Mouse (Mus musculus) stomach, embryonic 16.5 days (tissue): ENCODE data around the gene C1ra. TPM values are rescaled to one million over a fixed set of nuclear protein-coding genes. Genes with fewer than 3 reads are reported as not detected.
"Not testable (repeated sequence)": the region's sequence is repeated elsewhere in the genome, so short reads cannot be mapped to it uniquely, and the experiment has no call there.

Experiments used
- ATAC-seq: fragments of 200-750 bp; cut with Nextera tagmentation; 2 replicates; pipeline ENCODE4 v1.8.0; 2017; ENCODE audit warnings: moderate number of reproducible peaks, moderate TSS enrichment; ENCODE audit not compliant: insufficient read depth, low FRiP score
- H3K27ac ChIP-seq: fragments of 300-500 bp; sonication (generic); 2 replicates; pipeline ENCODE4 v1.5.1; 2014; ENCODE audit warnings: low read length
- H3K27me3 ChIP-seq: fragments of 300-500 bp; sonication (generic); 2 replicates; pipeline ENCODE4 v1.6.1; 2014; ENCODE audit warnings: low read length, control low read depth, mixed read lengths; ENCODE audit not compliant: control insufficient read depth, insufficient read depth
- H3K36me3 ChIP-seq: fragments of 300-500 bp; sonication (generic); 2 replicates; pipeline ENCODE4 v1.6.1; 2014; ENCODE audit warnings: low read length; ENCODE audit not compliant: control insufficient read depth, insufficient read depth
- H3K4me1 ChIP-seq: fragments of 300-500 bp; sonication (generic); 2 replicates; pipeline ENCODE4 v1.6.1; 2014; ENCODE audit warnings: low read length, control low read depth, mixed read lengths; ENCODE audit not compliant: control insufficient read depth, insufficient read depth
- H3K4me2 ChIP-seq: fragments of 300-500 bp; sonication (generic); 2 replicates; pipeline ENCODE4 v1.6.1; 2014; ENCODE audit warnings: low read depth, low read length, mixed read lengths
- H3K4me3 ChIP-seq: fragments of 300-500 bp; sonication (generic); replicated peaks from 2 replicates; pipeline ENCODE4 v1.5.1; 2014; ENCODE audit warnings: mild to moderate bottlenecking, low read length
- H3K9ac ChIP-seq: fragments of 300-500 bp; sonication (generic); 2 replicates; pipeline ENCODE4 v1.6.1; 2014; ENCODE audit warnings: low read length
- H3K9me3 ChIP-seq: fragments of 300-500 bp; sonication (generic); replicated peaks from 2 replicates; pipeline ENCODE4 v1.6.1; 2016; ENCODE audit warnings: low read length, control low read depth; ENCODE audit not compliant: control insufficient read depth
- WGBS: fragments of 180-500 bp; shearing (Covaris S2); extraction: QIAGEN DNeasy Blood & Tissue Kit; methylation state at CpG from one replicate; pipeline ENCODE4 v1.1.7; 2014; 5-methylcytosine and 5-hydroxymethylcytosine counted together
- polyA plus RNA-seq: library from polyadenylated mRNA; unstranded; fragments of >200 nt; fragmentation: Nextera tagmentation; extraction: Ambion mirVana; gene quantifications from 2 replicates; pipeline ENCODE4 v1.2.1, GENCODE M21; 2015

Gene C1ra
- 9.4 TPM in 2 replicates for polyA plus RNA-seq

GRCm38 (mm10) chr6:124512355-124512836 lies at the start of gene C1ra:
Gene C1ra (plus strand): TSS chr6:124512405.
- Histone ChIP-seq H3K36me3 (no peaks in the 10 kb centered on the region), H3K4me2 (peak within 1 kb of the TSS; percentile 62), H3K27ac (no peak within 1 kb of the TSS), H3K9ac (peak within 1 kb of the TSS; percentile 66), H3K9me3 (no peaks in the 10 kb centered on the region), H3K27me3 (no peaks in the 10 kb centered on the region), H3K4me1 (no peaks in the 10 kb centered on the region), H3K4me3 (peak within 1 kb of the TSS; percentile 38)
- ATAC-seq = no peak
- WGBS = 6% methylated on average over 6 of the region's 6 CpGs

GRCm38 (mm10) chr6:124463881-124464291 lies 48.3 kb upstream of the C1ra start:
- H3K4me2 ChIP-seq = peak overlapping the region; percentile 84
- WGBS = 29% methylated on average over 8 of the region's 8 CpGs

DNA sequence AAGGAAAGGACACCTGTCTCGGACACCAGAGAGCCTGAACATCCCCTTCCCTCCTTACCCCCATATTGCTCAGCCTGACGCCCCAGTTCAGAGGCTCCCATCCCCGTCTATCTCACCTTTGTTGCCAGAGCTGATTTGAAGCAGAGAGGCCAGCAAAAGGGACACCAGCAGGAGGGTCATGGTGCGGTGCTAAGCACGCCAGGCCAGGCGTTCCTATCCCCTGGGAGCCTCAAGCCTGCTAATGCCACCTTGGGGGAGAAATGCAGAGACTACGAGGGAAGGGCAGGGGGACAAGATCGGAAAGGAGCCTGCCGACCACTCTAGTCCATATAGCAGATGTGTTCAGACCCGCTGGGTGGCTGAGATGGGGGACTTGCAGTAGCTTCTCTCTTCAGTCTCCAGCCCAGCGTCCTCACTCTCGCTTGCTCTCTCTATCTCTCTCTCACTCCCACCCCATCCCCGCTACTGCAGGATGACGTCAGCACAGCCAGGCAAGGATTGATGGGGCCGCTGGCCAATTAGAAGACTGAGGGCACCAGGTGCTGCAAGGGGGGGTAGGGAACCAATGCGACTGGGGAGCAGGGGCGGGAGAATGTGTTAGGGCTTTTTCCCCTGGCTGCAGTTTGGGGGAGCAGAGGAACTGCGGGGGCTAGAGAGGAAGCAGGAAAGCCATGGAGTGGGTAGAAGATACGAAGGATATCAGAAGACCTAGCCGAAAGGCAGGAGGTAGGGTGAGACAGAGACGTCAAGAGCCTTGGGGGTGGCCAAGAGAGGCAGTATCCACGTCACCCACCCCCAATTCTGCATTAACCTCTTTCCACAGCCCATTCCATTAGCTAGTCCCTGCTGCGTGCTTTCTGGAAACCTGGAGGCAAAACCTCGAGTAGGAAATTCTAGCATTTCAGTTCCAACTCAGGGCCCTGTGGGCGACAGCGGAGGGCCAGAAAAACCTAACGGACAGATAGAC lies 47.6 kb upstream of the C1ra start, which contains the start of gene Clstn3:
Gene Clstn3, minus strand, starts transcription at position 490 of the 967 bp plus-strand sequence.
- Histone ChIP-seq H3K9ac (peak within 1 kb of the TSS; percentile 66), H3K27ac (no peak within 1 kb of the TSS), H3K4me3 (peak within 1 kb of the TSS; percentile 51), H3K36me3 (no peaks in the 10 kb centered on the region), H3K4me2 (peak within 1 kb of the TSS; percentile 84), H3K4me1 (peaks cover 6% of the 10 kb centered on the region; the same call in 1 of the 2 replicates), H3K27me3 (no peaks in the 10 kb centered on the region), H3K9me3 (no peaks in the 10 kb centered on the region)
- 6% methylated on average over 27 of the region's 27 CpGs for WGBS
- peak; percentile 92 for ATAC-seq

More at GRCm38 (mm10) chr6:124463881-124464291, 48.3 kb upstream of the C1ra start:
- Histone ChIP-seq H3K4me1 (peaks cover 6% of the 10 kb centered on the region; the same call in 1 of the 2 replicates), H3K4me3 (peak overlapping the region; percentile 51), H3K27me3 (no peaks in the 10 kb centered on the region), H3K9ac (no peak overlapping the region), H3K27ac (no peak overlapping the region), H3K36me3 (no peaks in the 10 kb centered on the region), H3K9me3 (no peaks in the 10 kb centered on the region)
- peak; percentile 19; the same call in 1 of the 2 replicates for ATAC-seq

DNA sequence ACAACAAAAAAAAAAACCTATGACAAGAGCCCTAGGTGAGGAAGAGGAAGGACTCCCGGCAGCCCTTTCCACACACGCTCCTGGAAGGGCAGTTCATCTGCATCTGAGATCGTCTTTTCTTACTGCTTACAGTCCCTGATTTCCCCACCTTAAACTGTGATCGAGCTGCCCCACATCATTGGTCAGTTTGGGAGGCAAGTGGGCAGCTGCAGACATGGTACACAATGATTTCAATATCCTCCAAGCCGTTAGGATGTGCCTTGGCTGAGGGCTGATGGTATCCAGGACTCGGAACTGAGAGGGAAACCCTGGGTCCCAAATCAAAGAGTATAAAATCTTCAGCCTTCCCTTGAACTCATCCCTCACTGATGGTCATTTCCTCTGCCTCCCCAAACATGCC lies 46.9 kb upstream of the C1ra start:
- no peaks in the 10 kb centered on the region for H3K36me3 ChIP-seq
- peak overlapping the region; percentile 66; the same call in 1 of the 2 replicates for H3K9ac ChIP-seq
- peaks cover 6% of the 10 kb centered on the region; the same call in 1 of the 2 replicates for H3K4me1 ChIP-seq
- H3K27ac ChIP-seq = no peak overlapping the region
- H3K27me3 ChIP-seq = no peaks in the 10 kb centered on the region
- H3K9me3 ChIP-seq = no peaks in the 10 kb centered on the region
- 46% methylated on average over 6 of the region's 6 CpGs for whole genome bisulfite sequencing
- ATAC-seq = no peak
- peak overlapping the region; percentile 51 for H3K4me3 ChIP-seq
- peak overlapping the region; percentile 84 for H3K4me2 ChIP-seq

DNA sequence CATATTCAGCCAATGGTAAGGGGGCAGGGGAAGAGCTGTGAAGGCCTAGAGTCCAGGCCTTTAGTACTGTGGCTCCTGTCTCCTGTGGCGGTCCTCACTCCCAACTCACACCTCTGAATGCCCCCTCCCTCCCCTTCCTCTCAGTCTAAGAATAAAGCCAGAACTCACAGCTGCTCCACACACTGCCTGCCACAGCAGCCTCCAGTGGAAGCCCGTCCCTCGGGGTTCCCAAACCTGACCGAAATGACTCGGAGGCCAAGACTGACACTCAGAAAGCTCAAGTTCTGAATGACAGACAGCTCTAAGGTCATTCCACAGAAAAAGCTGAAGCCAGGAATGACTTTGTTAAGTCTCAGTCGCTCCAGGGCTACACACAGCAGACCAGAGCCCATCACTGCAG lies 46.5 kb upstream of the C1ra start:
- H3K4me2 ChIP-seq = no peak overlapping the region
- ATAC-seq = no peak

DNA sequence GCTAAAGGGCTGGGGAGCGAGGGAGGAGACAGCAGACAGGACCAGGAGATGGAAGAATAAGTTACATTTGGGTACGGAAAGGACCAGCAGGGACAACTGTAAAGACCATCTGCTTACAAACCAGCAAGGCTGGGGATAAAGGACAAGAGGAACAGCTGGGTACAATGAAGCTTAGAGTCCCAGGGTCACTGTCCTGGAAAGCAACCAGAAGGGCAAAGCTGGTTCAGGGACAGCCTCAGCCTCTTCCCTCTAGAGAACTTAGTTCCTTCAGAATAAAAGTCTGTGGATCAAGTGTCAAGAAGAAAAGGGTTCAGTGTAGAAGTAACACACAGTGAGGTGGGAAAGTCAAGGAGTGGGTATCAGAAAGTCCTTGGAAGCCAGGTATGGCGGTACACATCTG lies 41.1 kb upstream of the C1ra start:
- ATAC-seq = no peak
- H3K27ac ChIP-seq = no peak overlapping the region
- 93% methylated on average over 3 of the region's 3 CpGs for WGBS
- no peaks in the 10 kb centered on the region for H3K27me3 ChIP-seq
- no peak overlapping the region for H3K4me3 ChIP-seq
- no peaks in the 10 kb centered on the region for H3K36me3 ChIP-seq
- no peak overlapping the region for H3K4me2 ChIP-seq
- H3K9ac ChIP-seq = no peak overlapping the region
- H3K9me3 ChIP-seq = no peaks in the 10 kb centered on the region
- H3K4me1 ChIP-seq = no peaks in the 10 kb centered on the region

More for the DNA sequence above, 46.5 kb upstream of the C1ra start:
- no peaks in the 10 kb centered on the region for H3K9me3 ChIP-seq
- no peaks in the 10 kb centered on the region for H3K27me3 ChIP-seq
- H3K4me3 ChIP-seq = no peak overlapping the region
- peaks cover 6% of the 10 kb centered on the region; the same call in 1 of the 2 replicates for H3K4me1 ChIP-seq
- 80% methylated on average over 6 of the region's 6 CpGs for WGBS
- H3K9ac ChIP-seq = peak overlapping the region; percentile 66; the same call in 1 of the 2 replicates
- no peaks in the 10 kb centered on the region for H3K36me3 ChIP-seq
- no peak overlapping the region for H3K27ac ChIP-seq

- H3K36me3 ChIP-seq, ATAC-seq: not testable (repeated sequence)
- WGBS = 75% methylated on average over 6 of the region's 6 CpGs
Measured at GRCm38 (mm10) chr6:124471783-124472638, 40.2 kb upstream of the C1ra start.

DNA sequence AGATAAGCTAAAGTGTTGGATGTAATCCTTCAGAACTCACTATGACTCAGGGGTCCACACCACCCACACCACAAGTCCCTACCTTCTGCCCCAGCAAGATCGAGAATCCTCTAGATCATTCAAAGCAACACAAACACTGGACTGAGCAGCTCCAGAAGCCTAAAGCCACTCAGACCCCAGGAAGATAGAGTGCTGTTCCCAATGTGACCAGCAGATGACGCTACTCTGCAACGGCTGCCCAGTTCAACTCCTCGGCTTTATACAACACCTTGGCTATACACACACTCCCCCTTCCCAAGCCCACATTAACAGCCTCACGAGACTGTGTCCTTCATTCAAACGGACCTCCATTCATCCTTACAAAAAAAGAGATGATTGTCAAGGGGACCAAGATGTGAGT lies 39.4 kb upstream of the C1ra start:
- WGBS = 31% methylated on average over 6 of the region's 6 CpGs
- Histone ChIP-seq H3K9me3 (no peaks in the 10 kb centered on the region), H3K4me2 (no peak overlapping the region), H3K36me3 (no peaks in the 10 kb centered on the region), H3K4me1 (peaks cover 2% of the 10 kb centered on the region; the same call in 1 of the 2 replicates), H3K27ac (no peak overlapping the region), H3K4me3 (no peak overlapping the region), H3K9ac (no peak overlapping the region), H3K27me3 (no peaks in the 10 kb centered on the region)
- no peak for ATAC-seq

More at GRCm38 (mm10) chr6:124471783-124472638, 40.2 kb upstream of the C1ra start:
- H3K27me3 ChIP-seq, H3K9me3 ChIP-seq, H3K9ac ChIP-seq, H3K4me1 ChIP-seq, H3K27ac ChIP-seq, H3K4me3 ChIP-seq, H3K4me2 ChIP-seq: not testable (repeated sequence)
